Mouse (Mus musculus) heart, postnatal 0 days (tissue): ENCODE data around the gene Jmjd4.

Experiments
- CTCF ChIP-seq: IDR thresholded peaks from 2 replicates; pipeline ENCODE4 v1.5.1; 2016; ENCODE audit warnings: antibody characterized with exemption, control low read depth, low read depth
- EP300 ChIP-seq: IDR thresholded peaks from 2 replicates; pipeline ENCODE4 v1.6.1; 2016; ENCODE audit warnings: antibody characterized with exemption, low read depth

DNA sequence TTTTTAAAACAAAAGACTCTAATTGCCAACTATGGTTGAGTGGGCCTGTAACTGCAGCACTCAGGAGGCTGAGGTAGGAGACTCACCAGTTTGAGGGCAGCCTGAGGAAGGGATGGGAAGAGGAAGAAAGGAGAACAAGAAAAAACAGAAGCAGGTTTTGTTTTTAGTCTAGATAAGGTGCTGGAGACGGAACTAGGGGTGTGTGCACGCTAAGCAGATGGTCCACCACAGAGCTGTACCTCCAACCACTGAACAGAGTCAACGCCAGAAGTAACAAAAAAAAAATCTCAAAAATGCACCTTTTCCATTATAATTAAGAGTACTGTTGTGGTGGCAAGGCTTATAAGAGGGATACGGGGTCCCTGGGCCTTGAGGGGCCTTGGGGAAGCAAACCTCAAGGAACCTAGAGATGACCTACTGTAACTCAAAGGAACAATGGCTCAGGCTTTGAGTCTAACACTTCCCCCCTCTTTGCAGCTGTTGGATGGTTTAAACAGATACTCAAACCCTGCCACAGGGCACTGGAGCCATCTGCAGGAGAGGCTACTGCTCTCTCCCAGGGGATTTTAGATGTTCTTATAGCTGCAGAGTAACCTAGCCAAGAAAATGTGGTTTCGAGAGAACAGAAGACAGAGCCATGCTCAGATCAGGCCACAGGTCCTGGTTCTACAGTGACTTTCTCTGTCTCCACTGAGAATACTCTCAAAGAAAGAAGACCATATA lies 52.3 kb downstream of the Jmjd4 start:
- TF ChIP-seq CTCF, result no peak
- no peak for TF ChIP-seq EP300
